Mouse (Mus musculus) lung, adult 2 months (tissue): Measurements from ENCODE around the gene Pnp2.

ENCODE experiments used
- CTCF ChIP-seq: fragments of 200-500 bp; IDR thresholded peaks from 2 replicates; pipeline ENCODE4 v1.5.1; 2011; ENCODE audit warnings: mild to moderate bottlenecking, low read length, control low read depth; ENCODE audit not compliant: insufficient read depth
- POLR2A ChIP-seq: fragments of 200-500 bp; IDR thresholded peaks from 2 replicates; pipeline ENCODE4 v1.6.1; 2011; ENCODE audit warnings: low read depth, mild to moderate bottlenecking, control low read depth, low read length, borderline replicate concordance; ENCODE audit errors: extremely low read depth

GRCm38 (mm10) chr14:50970822-50971221, 15.0 kb downstream of the Pnp2 start:
- TF ChIP-seq CTCF (no peak), POLR2A (no peak)
